Mouse (Mus musculus) embryonic facial prominence, embryonic 11.5 days (tissue): ENCODE data around the gene Rnf26. TPM values are rescaled to one million over a fixed set of nuclear protein-coding genes. Genes with fewer than 3 reads are reported as not detected.

Experiments
- ATAC-seq: fragments of 200-750 bp; cut with Nextera tagmentation; replicated peaks from 2 replicates; pipeline ENCODE4 v1.8.0; 2017; ENCODE audit warnings: low read depth; ENCODE audit not compliant: insufficient number of reproducible peaks, low FRiP score, low TSS enrichment
- DNase-seq: peaks from one replicate; pipeline ENCODE4 v3.0.0-alpha.2; 2015; ENCODE audit warnings: low spot score
- H3K27ac ChIP-seq: fragments of 300-500 bp; sonication (generic); replicated peaks from 2 replicates; pipeline ENCODE4 v1.5.1; 2014; ENCODE audit warnings: mild to moderate bottlenecking, low read depth, low read length, control low read depth
- H3K27me3 ChIP-seq: fragments of 300-500 bp; sonication (generic); 2 replicates; pipeline ENCODE4 v1.6.1; 2014; ENCODE audit warnings: mild to moderate bottlenecking, low read length, moderate library complexity, mixed read lengths; ENCODE audit not compliant: control insufficient read depth, insufficient read depth
- H3K36me3 ChIP-seq: fragments of 300-500 bp; sonication (generic); replicated peaks from 2 replicates; pipeline ENCODE4 v1.6.1; 2014; ENCODE audit warnings: low read depth, mild to moderate bottlenecking, low read length, moderate library complexity, mixed read lengths; ENCODE audit not compliant: control insufficient read depth, insufficient read depth
- H3K4me1 ChIP-seq: fragments of 300-500 bp; sonication (generic); 2 replicates; pipeline ENCODE4 v1.6.1; 2014; ENCODE audit warnings: low read length, mixed read lengths; ENCODE audit not compliant: control insufficient read depth, insufficient read depth
- H3K4me2 ChIP-seq: fragments of 300-500 bp; sonication (generic); 2 replicates; pipeline ENCODE4 v1.6.1; 2014; ENCODE audit warnings: low read depth, mild to moderate bottlenecking, control low read depth, low read length, moderate library complexity
- H3K4me3 ChIP-seq: fragments of 300-500 bp; sonication (generic); 2 replicates; pipeline ENCODE4 v1.5.1; 2014; ENCODE audit warnings: low read depth, low read length, control low read depth
- H3K9ac ChIP-seq: fragments of 300-500 bp; sonication (generic); replicated peaks from 2 replicates; pipeline ENCODE4 v1.6.1; 2014; ENCODE audit warnings: mild to moderate bottlenecking, control low read depth, low read length
- H3K9me3 ChIP-seq: fragments of 300-500 bp; sonication (generic); replicated peaks from 2 replicates; pipeline ENCODE4 v1.6.1; 2016; ENCODE audit warnings: mild to moderate bottlenecking, low read length, inconsistent platforms, mixed read lengths; ENCODE audit not compliant: control insufficient read depth
- WGBS: fragments of 180-500 bp; shearing (Covaris S2); extraction: QIAGEN DNeasy Blood & Tissue Kit; methylation state at CpG from one replicate; pipeline ENCODE4 v1.1.7; 2014; 5-methylcytosine and 5-hydroxymethylcytosine counted together
- polyA plus RNA-seq: library from polyadenylated mRNA; unstranded; fragments of >200 nt; fragmentation: Nextera tagmentation; extraction: Ambion mirVana; gene quantifications from 2 replicates; pipeline ENCODE4 v1.2.1, GENCODE M21; 2014

Rnf26 gene
- polyA plus RNA-seq, 1 experiment from 2014 or later, result 59.5 TPM

DNA sequence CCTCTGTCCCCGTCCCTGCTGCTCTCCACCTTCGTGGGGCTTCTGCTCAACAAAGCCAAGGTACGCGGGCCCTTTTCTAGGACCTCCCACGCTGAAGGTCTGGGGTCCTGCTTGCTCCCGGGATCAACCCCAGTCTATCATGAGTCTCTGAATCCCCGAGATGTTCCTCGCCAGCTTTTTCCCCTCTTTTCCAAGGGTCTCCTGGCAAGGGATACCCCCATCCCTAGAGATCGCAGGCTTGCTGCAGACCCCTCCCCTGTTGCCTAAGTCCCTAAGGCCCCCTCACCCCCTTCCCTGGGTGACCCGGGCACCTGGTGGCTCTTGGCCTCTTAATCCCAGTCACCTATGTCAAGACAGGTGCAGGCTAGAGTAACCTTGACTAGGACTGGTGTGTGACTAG, 28.0 kb downstream of the Rnf26 start:
- no peak for ATAC-seq
- Histone ChIP-seq H3K9ac (peak overlapping the region; percentile 72), H3K27ac (no peak overlapping the region), H3K4me2 (peak overlapping the region; percentile 97), H3K27me3 (peaks cover 6% of the 10 kb centered on the region), H3K4me3 (peak overlapping the region; percentile 58), H3K4me1 (peaks cover 6% of the 10 kb centered on the region), H3K36me3 (no peaks in the 10 kb centered on the region), H3K9me3 (no peaks in the 10 kb centered on the region)
- DNase-seq, result no peak
- WGBS, result 2% methylated on average over 10 of the region's 10 CpGs

- Histone ChIP-seq H3K27ac (no peak overlapping the region), H3K4me1 (peaks cover 6% of the 10 kb centered on the region)
- DNase-seq, result peak; percentile 90
These were observed 28.6 kb downstream of the Rnf26 start for GRCm38 (mm10) chr9:44084659-44085229.

GRCm38 (mm10) chr9:44084236-44084635, 29.1 kb downstream of the Rnf26 start:
- DNase-seq, result no peak
- WGBS, result 2% methylated on average over 14 of the region's 14 CpGs
- H3K36me3 ChIP-seq, result no peaks in the 10 kb centered on the region
- peak overlapping the region; percentile 97 for H3K4me2 ChIP-seq
- H3K4me3 ChIP-seq, result peak overlapping the region; percentile 58
- H3K27me3 ChIP-seq, result peaks cover 6% of the 10 kb centered on the region
- peak overlapping the region; percentile 72 for H3K9ac ChIP-seq
- H3K9me3 ChIP-seq, result no peaks in the 10 kb centered on the region
- ATAC-seq, result 0 out of 2 replicates have a peak, but pooled peaks have one; percentile 11
- peaks cover 6% of the 10 kb centered on the region for H3K4me1 ChIP-seq
- no peak overlapping the region for H3K27ac ChIP-seq

More at GRCm38 (mm10) chr9:44084659-44085229, 28.6 kb downstream of the Rnf26 start:
- under 1% methylated on average over 62 of the region's 62 CpGs for WGBS
- peak overlapping the region; percentile 97 for H3K4me2 ChIP-seq
- peaks cover 6% of the 10 kb centered on the region for H3K27me3 ChIP-seq
- H3K9me3 ChIP-seq, result no peaks in the 10 kb centered on the region
- peak overlapping the region; percentile 58 for H3K4me3 ChIP-seq
- H3K36me3 ChIP-seq, result no peaks in the 10 kb centered on the region
- H3K9ac ChIP-seq, result peak overlapping the region; percentile 72
- ATAC-seq, result peak; percentile 79

GRCm38 (mm10) chr9:44083392-44084121, 29.8 kb downstream of the Rnf26 start:
- 7% methylated on average over 23 of the region's 23 CpGs for WGBS
- no peaks in the 10 kb centered on the region for H3K36me3 ChIP-seq
- peaks cover 6% of the 10 kb centered on the region for H3K27me3 ChIP-seq
- H3K27ac ChIP-seq, result no peak overlapping the region
- peak overlapping the region; percentile 97; the same call in 1 of the 2 replicates for H3K4me2 ChIP-seq
- ATAC-seq (no peak), DNase-seq (no peak)
- no peak overlapping the region for H3K4me3 ChIP-seq
- peaks cover 6% of the 10 kb centered on the region for H3K4me1 ChIP-seq
- H3K9me3 ChIP-seq, result no peaks in the 10 kb centered on the region
- no peak overlapping the region for H3K9ac ChIP-seq

DNA sequence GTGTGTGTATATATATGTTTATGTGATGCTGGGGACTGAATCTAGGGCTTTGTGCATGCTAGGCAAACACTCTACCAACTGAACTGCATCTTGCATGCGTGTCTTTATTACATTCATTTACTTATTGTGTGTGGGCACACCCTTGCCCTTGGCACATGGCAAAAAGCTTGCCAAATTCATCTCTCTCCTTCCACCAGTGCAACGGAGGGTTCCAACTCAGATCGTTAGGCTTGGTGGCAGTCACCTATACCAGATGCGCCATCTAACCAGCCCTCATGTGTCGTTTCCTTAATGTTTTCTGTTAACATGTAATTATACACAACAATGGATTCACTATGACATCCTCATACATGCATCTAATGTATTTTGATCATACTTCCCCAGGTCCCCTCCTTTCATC, 31.1 kb downstream of the Rnf26 start:
- H3K27me3 ChIP-seq, result peaks cover 6% of the 10 kb centered on the region
- no peak for ATAC-seq
- no peak overlapping the region for H3K27ac ChIP-seq
- no peaks in the 10 kb centered on the region for H3K9me3 ChIP-seq
- no peak overlapping the region for H3K4me3 ChIP-seq
- H3K9ac ChIP-seq, result no peak overlapping the region
- DNase-seq, result no peak
- H3K4me1 ChIP-seq, result no peaks in the 10 kb centered on the region; the same call in 1 of the 2 replicates
- H3K36me3 ChIP-seq, result no peaks in the 10 kb centered on the region
- no peak overlapping the region for H3K4me2 ChIP-seq
- 93% methylated on average over 5 of the region's 5 CpGs for WGBS

DNA sequence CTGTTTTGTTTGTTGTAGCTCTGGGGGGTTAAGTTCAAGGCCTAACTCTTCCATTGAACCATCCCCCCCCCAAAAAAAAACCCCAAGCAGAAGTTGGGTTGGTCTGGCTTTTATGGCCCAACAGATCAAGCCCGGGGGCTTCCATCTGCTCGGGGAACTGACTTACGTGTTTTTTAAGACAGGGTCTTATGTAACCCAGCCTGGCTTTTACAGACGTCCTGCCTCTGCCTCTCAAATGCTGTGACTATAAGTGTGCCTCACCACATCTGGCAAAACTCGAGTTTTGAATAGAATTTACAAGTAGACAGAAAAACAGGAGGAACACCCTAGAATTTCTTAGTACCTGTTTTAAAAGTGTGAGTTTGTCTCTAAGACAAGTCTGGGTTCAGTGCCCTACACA, 31.7 kb downstream of the Rnf26 start:
- H3K4me2 ChIP-seq, result no peak overlapping the region
- H3K9ac ChIP-seq, result no peak overlapping the region
- DNase-seq (no peak), ATAC-seq (no peak)
- no peak overlapping the region for H3K27ac ChIP-seq
- H3K27me3 ChIP-seq, result peaks cover 6% of the 10 kb centered on the region
- no peak overlapping the region for H3K4me3 ChIP-seq
- 69% methylated on average over 5 of the region's 5 CpGs for WGBS
- H3K9me3 ChIP-seq, result no peaks in the 10 kb centered on the region
- no peaks in the 10 kb centered on the region; the same call in 1 of the 2 replicates for H3K4me1 ChIP-seq
- no peaks in the 10 kb centered on the region for H3K36me3 ChIP-seq

GRCm38 (mm10) chr9:44080953-44081352, 32.4 kb downstream of the Rnf26 start:
- no peaks in the 10 kb centered on the region for H3K36me3 ChIP-seq
- no peak for ATAC-seq
- no peak overlapping the region for H3K27ac ChIP-seq
- no peak overlapping the region for H3K9ac ChIP-seq
- WGBS, result 94% methylated on average over 5 of the region's 5 CpGs
- no peaks in the 10 kb centered on the region for H3K9me3 ChIP-seq
- no peak overlapping the region for H3K4me3 ChIP-seq
- DNase-seq, result no peak
- no peaks in the 10 kb centered on the region; the same call in 1 of the 2 replicates for H3K4me1 ChIP-seq
- H3K4me2 ChIP-seq, result no peak overlapping the region
- peaks cover 4% of the 10 kb centered on the region for H3K27me3 ChIP-seq
